Mouse (Mus musculus): ENCODE results near the gene Tasp1.

DNA sequence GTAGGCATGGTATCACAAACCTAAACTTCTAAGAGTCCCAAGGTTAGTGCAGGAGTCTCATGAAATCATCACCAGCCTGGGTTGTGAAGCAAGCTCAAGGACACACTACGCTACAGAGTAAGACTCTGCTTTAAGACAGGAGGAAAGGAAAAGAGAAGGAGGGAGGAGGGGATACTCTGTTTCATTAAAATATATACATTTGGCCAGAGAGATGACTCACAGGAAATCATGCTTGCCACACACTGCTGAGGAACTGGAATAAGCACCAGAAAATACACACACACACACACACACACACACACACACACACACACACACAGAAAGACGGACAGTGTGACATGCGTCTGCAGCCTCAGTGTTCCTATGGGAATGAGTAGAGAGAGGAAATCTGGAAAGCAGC lies 59.2 kb downstream of the Tasp1 start:
- TF ChIP-seq CTCF (IDR thresholded peaks at IDR 0.05; ENCODE audit: low read depth) (no peak), EP300 (IDR thresholded peaks at IDR 0.05; ENCODE audit: low read depth) (no peak)

Data from liver, embryonic 14.5 days (tissue).